Mouse (Mus musculus) erythroblast, embryonic 14.5 days (primary cell): ENCODE results near the gene Atxn2l. TPM values are rescaled to one million over a fixed set of nuclear protein-coding genes. Genes with fewer than 3 reads are reported as not detected.

Experiments
- H3K27me3 ChIP-seq: 2 replicates; pipeline ENCODE4 v1.6.1; 2012; ENCODE audit warnings: inconsistent platforms; ENCODE audit not compliant: control insufficient read depth
- H3K36me3 ChIP-seq: 2 replicates; pipeline ENCODE4 v1.6.1; 2012; ENCODE audit warnings: mild to moderate bottlenecking, inconsistent platforms; ENCODE audit not compliant: control insufficient read depth
- H3K4me1 ChIP-seq: 2 replicates; pipeline ENCODE4 v1.6.1; 2012; ENCODE audit warnings: inconsistent platforms; ENCODE audit not compliant: control insufficient read depth
- H3K4me3 ChIP-seq: replicated peaks from 2 replicates; pipeline ENCODE3; 2012; ENCODE audit warnings: moderate library complexity, mild to moderate bottlenecking, inconsistent platforms
- H3K9me3 ChIP-seq: 2 replicates; pipeline ENCODE4 v1.6.1; 2012; ENCODE audit warnings: low read length, inconsistent platforms, mixed read lengths; ENCODE audit not compliant: control insufficient read depth
- GATA1 ChIP-seq: IDR thresholded peaks from 2 replicates; pipeline ENCODE4 v1.6.1; 2012; ENCODE audit warnings: low read length, inconsistent platforms, mixed read lengths
- TAL1 ChIP-seq: IDR thresholded peaks from 3 replicates; pipeline ENCODE4 v1.6.1; 2012; ENCODE audit warnings: low read length, inconsistent platforms, mixed read lengths
- polyA plus RNA-seq: library from polyadenylated mRNA; stranded (reverse); fragments of >175 nt; gene quantifications from 2 replicates; pipeline ENCODE4 v1.2.3, GENCODE M21; 2012

Atxn2l gene
- polyA plus RNA-seq, 1 experiment = 56.8 TPM

DNA sequence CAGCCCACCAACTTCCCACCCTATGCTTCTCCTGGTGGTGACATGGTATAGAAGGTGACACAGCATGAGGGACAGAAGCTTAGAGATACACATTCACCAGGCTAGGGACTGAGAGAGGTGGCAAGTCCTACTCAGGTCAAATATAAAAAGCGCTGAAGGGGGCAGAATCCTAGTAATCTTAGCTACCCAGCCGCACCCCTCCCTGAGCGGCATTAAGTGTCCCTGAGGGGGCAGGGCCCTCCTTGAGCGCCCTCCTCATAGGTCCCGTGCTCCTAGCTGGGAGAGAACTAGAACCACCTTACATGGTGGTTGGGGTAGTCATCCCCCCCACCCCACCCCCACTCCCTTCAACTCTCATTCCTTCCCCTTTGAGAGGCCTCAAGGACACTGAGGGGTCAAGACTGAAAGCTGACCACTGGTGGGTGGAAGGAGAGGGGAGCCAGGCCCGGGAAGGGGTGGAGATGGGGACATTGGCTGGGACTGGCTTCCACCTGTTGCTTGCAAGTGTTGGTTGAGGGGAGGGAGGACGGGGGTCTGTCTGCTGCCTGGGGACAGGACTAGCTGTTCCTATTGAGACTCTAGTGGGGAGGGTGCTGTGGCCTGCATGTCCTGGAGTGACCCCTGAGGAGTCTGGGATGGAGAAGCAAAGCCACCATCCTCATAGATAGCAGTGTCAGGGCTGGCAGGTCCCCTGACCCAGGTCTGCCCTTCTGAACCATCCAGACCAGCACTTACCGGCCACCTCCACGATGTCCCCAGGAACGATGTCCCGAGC lies 44.2 kb downstream of the Atxn2l start:
- Histone ChIP-seq H3K27me3 (no peaks in the 10 kb centered on the region), H3K36me3 (no peaks in the 10 kb centered on the region), H3K4me3 (no peak overlapping the region), H3K9me3 (no peaks in the 10 kb centered on the region), H3K4me1 (peaks cover 2% of the 10 kb centered on the region; the same call in 1 of the 2 replicates)
- TF ChIP-seq GATA1 (no peak), TAL1 (no peak)

DNA sequence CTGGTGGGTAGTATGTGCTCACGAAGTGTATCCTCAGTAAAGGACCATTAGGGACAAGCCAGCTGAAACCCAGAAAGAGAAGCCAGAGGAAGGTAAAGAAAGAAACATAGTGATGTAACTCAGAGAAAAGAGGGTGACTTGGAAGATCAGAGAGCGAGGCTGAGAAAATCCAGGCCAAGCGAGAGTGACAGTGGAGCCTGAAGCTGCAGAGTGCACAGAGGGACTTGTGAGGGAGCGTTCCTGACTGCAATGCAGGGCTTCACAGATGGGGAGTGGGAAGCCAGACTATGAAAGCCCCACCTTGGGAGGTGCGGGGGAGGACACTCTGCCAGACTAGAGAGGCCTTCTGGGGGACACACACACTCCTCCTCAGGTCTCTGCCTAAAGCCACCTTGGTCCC lies 45.0 kb downstream of the Atxn2l start:
- no peaks in the 10 kb centered on the region for H3K4me1 ChIP-seq
- no peak overlapping the region for H3K4me3 ChIP-seq
- no peaks in the 10 kb centered on the region for H3K9me3 ChIP-seq
- TF ChIP-seq GATA1 = no peak
- no peak for TF ChIP-seq TAL1
- no peaks in the 10 kb centered on the region for H3K36me3 ChIP-seq
- no peaks in the 10 kb centered on the region for H3K27me3 ChIP-seq

DNA sequence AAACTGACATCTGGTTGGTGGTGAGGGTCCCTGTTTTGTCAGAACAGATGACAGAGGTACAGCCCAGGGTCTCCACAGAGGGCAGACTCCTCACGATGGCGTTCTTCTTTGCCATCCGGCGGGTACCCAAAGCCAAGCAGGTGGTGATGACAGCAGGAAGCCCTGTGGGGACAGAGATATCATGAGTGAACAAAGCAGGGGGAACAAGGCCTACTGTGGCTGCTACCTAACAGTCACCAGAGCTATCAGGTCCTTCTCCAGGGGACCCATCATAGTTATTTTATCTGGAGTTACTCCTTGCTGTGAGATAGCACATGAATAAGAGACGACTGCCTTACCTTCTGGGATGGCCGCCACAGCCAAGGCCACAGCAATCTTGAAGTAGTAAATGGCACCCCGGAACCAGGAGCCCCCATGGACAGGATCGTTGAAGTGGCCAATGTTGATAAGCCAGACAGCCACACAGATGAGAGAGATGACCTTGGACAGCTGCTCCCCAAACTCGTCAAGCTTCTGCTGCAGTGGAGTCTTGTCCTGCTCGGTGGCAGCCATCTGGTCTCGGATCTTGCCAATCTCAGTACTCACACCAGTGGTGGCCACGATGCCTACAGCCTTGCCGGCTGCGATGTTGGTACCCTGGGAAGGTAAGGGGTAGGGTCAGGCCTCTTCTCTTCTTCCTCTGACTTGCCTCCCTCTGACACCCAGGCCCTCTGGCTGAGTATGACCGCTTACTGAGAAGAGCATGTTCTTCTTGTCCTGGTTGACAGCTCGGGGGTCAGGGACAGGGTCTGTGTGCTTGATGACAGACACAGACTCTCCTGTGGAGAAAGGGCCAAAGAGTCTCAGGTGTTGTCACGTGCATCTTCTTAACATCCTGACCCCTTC lies 46.6 kb downstream of the Atxn2l start:
- TF ChIP-seq TAL1 (no peak), GATA1 (no peak)
- Histone ChIP-seq H3K36me3 (no peaks in the 10 kb centered on the region), H3K4me3 (no peak overlapping the region), H3K9me3 (no peaks in the 10 kb centered on the region), H3K27me3 (no peaks in the 10 kb centered on the region), H3K4me1 (no peaks in the 10 kb centered on the region)

DNA sequence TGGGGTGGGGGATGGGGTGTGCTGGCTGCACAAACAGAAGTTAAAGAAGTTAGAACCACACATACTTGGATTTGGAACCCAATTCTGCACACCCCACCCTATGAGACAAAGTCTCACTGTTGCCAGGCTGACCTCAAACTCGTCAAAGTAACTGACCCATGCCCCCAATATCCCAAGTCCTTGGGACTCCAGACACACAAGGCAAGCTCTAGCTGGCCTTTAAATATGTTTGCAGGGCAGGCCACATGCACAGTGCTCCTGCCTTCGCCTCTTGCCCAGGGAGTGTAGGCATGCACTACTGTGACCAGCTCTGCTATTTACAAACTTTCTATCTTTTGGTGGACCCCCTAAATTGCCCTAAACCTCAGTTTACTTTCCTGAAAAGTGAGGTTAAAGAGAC lies 48.0 kb downstream of the Atxn2l start:
- Histone ChIP-seq H3K36me3 (no peaks in the 10 kb centered on the region), H3K4me3 (no peak overlapping the region), H3K4me1 (no peaks in the 10 kb centered on the region), H3K9me3 (no peaks in the 10 kb centered on the region), H3K27me3 (no peaks in the 10 kb centered on the region)
- TF ChIP-seq TAL1 = no peak
- no peak for TF ChIP-seq GATA1

DNA sequence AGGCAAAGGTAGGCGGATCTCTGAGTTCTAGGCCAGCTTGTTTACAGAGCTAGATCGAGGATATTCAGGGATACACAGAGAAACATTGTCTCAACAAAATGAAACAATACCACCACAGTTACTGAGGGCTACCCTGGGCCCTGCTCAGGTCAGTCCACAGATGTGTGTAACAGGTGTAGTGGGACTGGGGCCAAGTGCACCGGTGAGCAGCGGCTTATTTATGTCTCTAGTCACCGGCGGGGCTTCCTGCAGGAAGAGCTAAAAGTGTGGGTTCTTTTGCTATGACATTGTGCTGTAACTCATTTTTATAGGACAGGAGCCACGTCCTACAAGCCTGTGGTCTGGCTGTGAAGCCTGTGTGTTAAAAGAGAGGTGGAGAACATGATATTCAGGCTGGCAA lies 49.4 kb downstream of the Atxn2l start:
- no peak for TF ChIP-seq TAL1
- TF ChIP-seq GATA1 = no peak
- Histone ChIP-seq H3K9me3 (no peaks in the 10 kb centered on the region), H3K36me3 (no peaks in the 10 kb centered on the region), H3K4me3 (no peak overlapping the region), H3K4me1 (no peaks in the 10 kb centered on the region), H3K27me3 (no peaks in the 10 kb centered on the region)

DNA sequence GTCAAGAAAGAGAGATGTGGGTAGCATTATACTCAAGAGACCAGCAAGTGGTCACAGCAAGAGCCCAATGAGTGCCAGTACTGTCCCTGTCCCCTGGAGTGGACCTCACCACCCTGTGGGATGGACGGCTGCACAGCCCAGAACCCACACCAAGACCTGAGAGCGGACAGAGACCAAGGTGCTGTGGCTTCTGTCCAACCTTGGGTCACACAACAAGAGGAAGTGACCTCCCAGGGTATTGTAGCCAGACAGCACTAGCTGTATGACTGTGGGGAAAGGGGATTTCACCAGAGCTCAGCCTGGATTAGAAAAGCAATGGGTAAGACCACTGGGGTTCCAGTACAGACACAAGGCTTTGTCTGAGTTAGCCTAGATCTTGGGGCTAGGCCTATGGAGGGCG lies 51.0 kb downstream of the Atxn2l start:
- Histone ChIP-seq H3K36me3 (no peaks in the 10 kb centered on the region), H3K9me3 (no peaks in the 10 kb centered on the region), H3K4me3 (no peak overlapping the region), H3K4me1 (no peaks in the 10 kb centered on the region), H3K27me3 (no peaks in the 10 kb centered on the region)
- no peak for TF ChIP-seq GATA1
- TF ChIP-seq TAL1 = no peak

DNA sequence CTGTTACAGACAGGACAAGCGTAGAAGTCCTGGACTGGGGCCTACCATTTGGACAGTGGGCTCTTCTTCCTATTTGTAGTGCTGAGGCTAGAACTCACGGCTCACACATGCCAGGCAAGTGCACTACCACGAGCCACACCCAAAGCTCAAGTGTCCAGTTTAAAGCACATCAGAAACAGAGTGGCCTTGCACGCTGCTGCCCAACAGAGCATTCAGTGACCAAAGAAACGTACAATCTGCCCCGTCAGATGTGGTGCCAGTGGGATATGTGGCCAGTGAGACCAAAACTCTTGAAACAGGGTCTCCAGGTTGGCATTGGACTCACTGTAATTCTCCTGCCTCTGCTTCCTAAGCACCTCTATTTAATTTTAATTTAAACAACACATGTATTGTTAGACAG lies 52.6 kb downstream of the Atxn2l start:
- H3K36me3 ChIP-seq = peaks cover 11% of the 10 kb centered on the region

DNA sequence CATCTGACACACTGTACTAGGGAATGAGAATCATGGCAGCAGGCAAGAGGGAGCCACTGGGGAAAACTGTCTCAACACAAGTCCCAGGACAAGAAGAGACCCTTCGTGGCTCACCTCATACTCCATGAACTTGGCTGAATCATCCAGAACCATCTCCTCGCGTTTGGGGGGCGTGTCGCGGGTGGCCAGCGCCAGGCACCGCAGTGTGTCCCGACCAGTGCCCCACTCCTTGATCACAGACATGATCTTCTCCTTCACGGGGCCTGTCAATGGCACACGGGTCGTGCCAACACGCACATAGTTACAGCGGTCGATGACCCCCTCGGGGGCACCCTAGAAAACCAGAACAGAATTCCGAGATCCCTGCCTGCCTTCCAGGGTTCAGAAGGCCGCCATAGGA lies 53.2 kb downstream of the Atxn2l start:
- Histone ChIP-seq H3K27me3 (no peaks in the 10 kb centered on the region), H3K4me3 (no peak overlapping the region), H3K4me1 (no peaks in the 10 kb centered on the region), H3K9me3 (no peaks in the 10 kb centered on the region), H3K36me3 (peaks cover 17% of the 10 kb centered on the region)
- TF ChIP-seq GATA1 (no peak), TAL1 (no peak)

More for the DNA sequence above, 52.6 kb downstream of the Atxn2l start:
- TF ChIP-seq GATA1 (no peak), TAL1 (no peak)
- H3K9me3 ChIP-seq = no peaks in the 10 kb centered on the region
- H3K4me1 ChIP-seq = no peaks in the 10 kb centered on the region
- no peak overlapping the region for H3K4me3 ChIP-seq
- no peaks in the 10 kb centered on the region for H3K27me3 ChIP-seq

DNA sequence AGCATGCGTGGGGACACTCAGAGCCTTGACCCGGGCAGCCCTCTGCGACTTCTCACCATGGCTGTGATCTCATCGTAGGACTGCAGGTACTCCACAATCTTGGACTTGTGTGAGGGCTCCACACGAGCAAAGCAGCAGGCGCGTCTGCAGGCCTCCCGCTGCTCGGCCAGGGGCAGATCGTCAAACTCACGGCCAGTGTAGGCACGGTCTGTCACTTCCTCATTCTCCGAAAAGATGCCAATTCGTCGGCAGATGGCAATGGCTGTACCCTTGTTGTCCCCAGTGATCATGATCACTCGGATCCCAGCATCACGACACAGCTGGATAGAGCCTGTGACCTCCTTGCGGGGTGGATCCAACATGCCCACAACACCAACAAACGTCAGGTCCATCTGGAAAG lies 54.8 kb downstream of the Atxn2l start:
- Histone ChIP-seq H3K9me3 (no peaks in the 10 kb centered on the region), H3K36me3 (peaks cover 26% of the 10 kb centered on the region), H3K27me3 (no peaks in the 10 kb centered on the region), H3K4me3 (no peak overlapping the region), H3K4me1 (no peaks in the 10 kb centered on the region)
- TF ChIP-seq GATA1 = no peak
- TF ChIP-seq TAL1 = no peak
